Mouse (Mus musculus): ENCODE measurements at regions not wholly inside any gene's neighbourhood (a gene's known extent, or its start where the extent isn't known, plus 50 kb on each side); places are given as distances from the start of the nearest gene placed in this dataset.
A peak's percentile ranks its signal among the peaks of the same experiment; 100 is the strongest.

DNA sequence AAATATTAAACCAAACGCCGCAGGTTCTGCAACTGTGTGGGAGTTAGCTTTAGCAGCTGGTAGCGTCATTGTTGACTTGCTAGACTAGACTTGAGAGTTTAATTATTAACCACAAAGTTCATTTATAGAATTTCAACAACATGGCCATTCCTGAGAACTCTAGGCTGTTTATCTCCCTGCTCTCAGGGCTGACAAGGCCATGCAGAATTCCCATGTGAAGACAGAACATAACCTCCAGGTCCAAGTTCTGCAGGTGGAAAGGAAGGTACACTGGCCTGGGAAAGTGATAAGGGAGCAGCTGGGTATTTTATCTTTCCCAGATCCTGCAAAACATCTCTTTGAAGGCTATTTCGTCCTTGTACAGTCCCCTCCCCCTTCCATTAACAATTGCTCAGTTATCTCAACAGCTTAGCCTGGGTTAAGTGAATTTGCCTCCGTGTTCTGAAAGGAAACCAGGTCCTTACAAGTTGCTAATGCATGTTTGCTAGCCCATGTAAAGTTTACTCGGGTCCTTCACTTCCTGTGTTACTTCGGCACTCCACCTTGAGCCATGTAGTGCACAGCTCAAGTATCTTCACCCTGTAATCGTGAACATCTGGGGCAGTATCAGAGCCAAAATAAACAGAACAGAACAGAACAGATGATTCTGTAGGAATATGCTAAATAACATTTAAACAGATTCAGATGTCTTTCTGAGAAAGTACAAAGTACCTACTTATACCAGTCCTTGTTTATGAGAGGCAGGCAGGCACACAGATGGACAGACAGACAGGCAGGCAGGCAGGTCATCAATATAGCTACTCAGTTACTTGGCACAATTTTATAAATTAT lies 537.0 kb upstream of the N6amt1 start:
- Histone ChIP-seq H3K4me2 (replicated peaks; ENCODE audit: low read depth, low read length) (0 out of 2 replicates have a peak overlapping the region, but pooled peaks have one; percentile 1), H3K9ac (replicated peaks; ENCODE audit: low read depth, low read length) (no peak overlapping the region), H3K9me3 (ENCODE audit: control insufficient read depth, low read depth, low read length) (no peaks in the 10 kb centered on the region), H3K27me3 (ENCODE audit: control insufficient read depth, insufficient read depth, low read length) (no peaks in the 10 kb centered on the region), H3K4me3 (ENCODE audit: low read depth, low read length) (no peak overlapping the region), H3K36me3 (ENCODE audit: control insufficient read depth, insufficient read depth, low read length) (no peaks in the 10 kb centered on the region), H3K4me1 (ENCODE audit: control insufficient read depth, insufficient read depth, low read length) (peaks cover 4% of the 10 kb centered on the region; the same call in 1 of the 2 replicates), H3K27ac (ENCODE audit: low read length) (peak overlapping the region; percentile 59; the same call in 1 of the 2 replicates)
- peak; percentile 85 for ATAC-seq (ENCODE audit: insufficient number of reproducible peaks, insufficient read depth, low FRiP score, low read depth)
- WGBS = 14% methylated on average over 8 of the region's 8 CpGs

DNA sequence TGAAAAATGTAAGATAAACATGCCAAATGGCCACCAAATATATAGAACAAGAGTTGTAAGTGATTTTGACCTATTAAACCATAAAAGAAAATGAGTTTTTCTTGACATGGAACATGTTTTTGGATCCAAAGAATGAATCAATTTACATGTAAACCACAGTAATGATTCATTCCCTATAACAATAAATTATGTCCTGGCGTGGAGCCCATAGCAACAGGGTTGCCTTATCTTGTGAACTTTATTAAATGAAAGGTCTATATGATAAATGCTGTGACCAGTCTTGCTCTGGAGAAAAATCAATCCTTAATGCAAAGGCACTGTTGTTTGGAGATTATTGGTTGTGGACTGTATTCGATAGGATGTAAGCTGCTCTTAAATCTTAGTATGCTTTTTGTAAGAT lies 538.0 kb upstream of the N6amt1 start:
- H3K4me3 ChIP-seq (ENCODE audit: low read depth, low read length) = no peak overlapping the region
- no peaks in the 10 kb centered on the region for H3K36me3 ChIP-seq (ENCODE audit: control insufficient read depth, insufficient read depth, low read length)
- no peak overlapping the region for H3K27ac ChIP-seq (ENCODE audit: low read length)
- no peak overlapping the region for H3K9ac ChIP-seq (replicated peaks; ENCODE audit: low read depth, low read length)
- H3K4me1 ChIP-seq (ENCODE audit: control insufficient read depth, insufficient read depth, low read length) = peaks cover 4% of the 10 kb centered on the region; the same call in 1 of the 2 replicates
- no peaks in the 10 kb centered on the region for H3K9me3 ChIP-seq (ENCODE audit: control insufficient read depth, low read depth, low read length)
- ATAC-seq (ENCODE audit: insufficient number of reproducible peaks, insufficient read depth, low FRiP score, low read depth) = no peak
- no peak overlapping the region for H3K4me2 ChIP-seq (replicated peaks; ENCODE audit: low read depth, low read length)
- WGBS = 50% methylated on average over 2 of the region's 2 CpGs
- H3K27me3 ChIP-seq (ENCODE audit: control insufficient read depth, insufficient read depth, low read length) = no peaks in the 10 kb centered on the region

DNA sequence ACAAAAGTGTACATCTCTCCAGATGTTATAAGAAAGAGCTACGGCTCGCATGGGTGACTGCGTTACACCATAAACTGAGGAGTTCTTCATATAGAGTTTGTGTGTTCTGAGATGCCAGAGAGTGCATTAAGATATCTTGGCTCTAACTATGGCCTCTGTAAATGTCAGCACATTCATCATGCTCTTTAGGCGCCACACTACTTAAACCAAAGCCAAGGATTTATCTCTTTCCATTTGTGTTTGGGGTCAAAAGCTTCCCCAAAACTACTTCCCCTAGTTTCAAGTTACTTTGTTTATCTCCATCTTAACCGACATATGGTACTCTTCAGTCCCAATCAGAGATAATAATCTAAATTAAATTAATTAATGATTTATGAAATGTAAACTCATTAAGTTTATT lies 541.3 kb upstream of the N6amt1 start:
- Histone ChIP-seq H3K4me2 (replicated peaks; ENCODE audit: low read depth, low read length) (no peak overlapping the region), H3K27me3 (ENCODE audit: control insufficient read depth, insufficient read depth, low read length) (no peaks in the 10 kb centered on the region), H3K4me3 (ENCODE audit: low read depth, low read length) (no peak overlapping the region), H3K9ac (replicated peaks; ENCODE audit: low read depth, low read length) (no peak overlapping the region), H3K9me3 (ENCODE audit: control insufficient read depth, low read depth, low read length) (no peaks in the 10 kb centered on the region), H3K36me3 (ENCODE audit: control insufficient read depth, insufficient read depth, low read length) (no peaks in the 10 kb centered on the region), H3K4me1 (ENCODE audit: control insufficient read depth, insufficient read depth, low read length) (peaks cover 4% of the 10 kb centered on the region; the same call in 1 of the 2 replicates), H3K27ac (ENCODE audit: low read length) (no peak overlapping the region)
- ATAC-seq (ENCODE audit: insufficient number of reproducible peaks, insufficient read depth, low FRiP score, low read depth) = no peak
- 26% methylated on average over 5 of the region's 5 CpGs for whole genome bisulfite sequencing

DNA sequence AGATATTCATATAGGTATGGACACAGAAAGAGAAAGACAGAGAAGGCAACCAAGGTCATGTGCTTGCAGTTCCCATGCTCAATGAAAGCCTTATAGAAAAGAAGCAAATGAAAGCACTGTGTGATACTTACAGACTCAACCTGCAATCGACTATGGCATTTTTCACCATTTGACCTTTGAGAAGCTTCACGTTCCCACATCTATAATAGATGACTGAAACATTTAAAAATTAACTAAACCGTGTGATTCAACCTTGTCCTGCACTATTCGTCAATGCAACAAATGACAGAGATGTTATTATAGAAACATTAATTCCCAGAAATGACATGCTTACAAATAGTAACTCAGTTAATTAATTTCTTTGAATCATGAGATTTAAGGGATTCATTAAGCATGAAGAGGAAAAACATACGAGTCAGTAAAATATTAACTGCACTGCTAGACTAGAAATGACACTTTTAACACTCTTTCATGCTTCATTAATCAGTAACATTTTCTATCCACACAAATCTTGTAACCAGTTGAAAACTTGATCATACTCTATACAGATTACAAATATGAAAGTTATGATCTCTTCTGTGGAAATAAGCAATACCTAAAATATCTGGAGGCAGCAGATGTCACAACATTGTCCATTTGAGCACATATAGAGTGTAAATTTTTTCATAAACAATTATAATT lies 545.2 kb upstream of the N6amt1 start:
- 57% methylated on average over 5 of the region's 5 CpGs for WGBS

DNA sequence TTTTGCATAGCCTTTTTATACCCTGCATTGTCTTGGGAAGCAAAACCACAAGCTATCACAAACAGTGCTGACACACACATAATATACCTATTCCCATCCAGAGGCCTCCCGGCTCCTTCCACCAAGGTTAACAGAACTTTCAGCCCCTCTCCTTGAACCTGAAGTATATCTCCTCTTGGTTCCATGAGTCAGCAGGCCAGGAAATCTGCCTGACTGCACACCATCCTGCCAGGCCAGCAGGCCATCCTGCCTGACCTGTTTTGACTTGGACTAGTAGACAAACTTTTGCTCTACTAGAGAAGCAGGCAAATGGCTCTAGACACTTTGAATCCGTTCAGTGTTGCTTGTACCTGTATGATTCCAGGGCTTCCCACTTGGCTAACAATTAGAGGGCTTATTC lies 547.6 kb upstream of the N6amt1 start:
- WGBS = 70% methylated on average over 2 of the region's 2 CpGs

More for the DNA sequence above, 545.2 kb upstream of the N6amt1 start:
- no peak; the same call in 1 of the 2 replicates for ATAC-seq (ENCODE audit: insufficient number of reproducible peaks, insufficient read depth, low FRiP score, low read depth)
- H3K4me2 ChIP-seq (replicated peaks; ENCODE audit: low read depth, low read length) = no peak overlapping the region
- H3K4me1 ChIP-seq (ENCODE audit: control insufficient read depth, insufficient read depth, low read length) = peaks cover 4% of the 10 kb centered on the region; the same call in 1 of the 2 replicates
- H3K9me3 ChIP-seq (ENCODE audit: control insufficient read depth, low read depth, low read length) = no peaks in the 10 kb centered on the region
- no peak overlapping the region for H3K9ac ChIP-seq (replicated peaks; ENCODE audit: low read depth, low read length)
- no peak overlapping the region for H3K27ac ChIP-seq (ENCODE audit: low read length)
- no peak overlapping the region for H3K4me3 ChIP-seq (ENCODE audit: low read depth, low read length)
- H3K27me3 ChIP-seq (ENCODE audit: control insufficient read depth, insufficient read depth, low read length) = no peaks in the 10 kb centered on the region
- no peaks in the 10 kb centered on the region for H3K36me3 ChIP-seq (ENCODE audit: control insufficient read depth, insufficient read depth, low read length)

DNA sequence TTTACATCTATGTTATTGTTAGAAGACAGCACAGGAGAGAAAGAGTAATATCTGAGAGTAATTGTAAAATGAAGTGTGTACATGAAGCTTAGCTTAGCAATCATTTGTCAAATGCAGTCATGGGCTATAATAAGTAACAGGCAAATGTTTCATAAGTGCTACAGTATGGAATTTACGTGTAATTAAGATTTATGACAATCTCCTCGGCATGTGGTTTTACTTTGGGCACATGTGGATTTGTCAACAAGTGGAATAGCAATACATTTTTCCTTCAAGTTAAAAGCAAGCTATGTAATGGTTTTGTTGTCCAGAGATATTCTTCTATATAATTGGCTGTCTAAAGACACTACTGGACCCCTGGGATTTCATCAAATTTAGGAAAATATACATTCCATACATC lies 577.9 kb upstream of the N6amt1 start:
- 23% methylated on average over 2 of the region's 2 CpGs for WGBS
- ATAC-seq (ENCODE audit: insufficient number of reproducible peaks, insufficient read depth, low FRiP score, low read depth) = no peak
- no peaks in the 10 kb centered on the region for H3K36me3 ChIP-seq (ENCODE audit: control insufficient read depth, insufficient read depth, low read length)
- no peak overlapping the region for H3K9ac ChIP-seq (replicated peaks; ENCODE audit: low read depth, low read length)
- H3K4me1 ChIP-seq (ENCODE audit: control insufficient read depth, insufficient read depth, low read length) = no peaks in the 10 kb centered on the region
- no peaks in the 10 kb centered on the region for H3K9me3 ChIP-seq (ENCODE audit: control insufficient read depth, low read depth, low read length)
- H3K4me2 ChIP-seq (replicated peaks; ENCODE audit: low read depth, low read length) = no peak overlapping the region
- H3K27me3 ChIP-seq (ENCODE audit: control insufficient read depth, insufficient read depth, low read length) = no peaks in the 10 kb centered on the region
- no peak overlapping the region for H3K27ac ChIP-seq (ENCODE audit: low read length)
- no peak overlapping the region for H3K4me3 ChIP-seq (ENCODE audit: low read depth, low read length)

More for the DNA sequence above, 547.6 kb upstream of the N6amt1 start:
- no peaks in the 10 kb centered on the region for H3K27me3 ChIP-seq (ENCODE audit: control insufficient read depth, insufficient read depth, low read length)
- no peak overlapping the region for H3K4me2 ChIP-seq (replicated peaks; ENCODE audit: low read depth, low read length)
- no peaks in the 10 kb centered on the region for H3K4me1 ChIP-seq (ENCODE audit: control insufficient read depth, insufficient read depth, low read length)
- H3K9me3 ChIP-seq (ENCODE audit: control insufficient read depth, low read depth, low read length) = no peaks in the 10 kb centered on the region
- no peaks in the 10 kb centered on the region for H3K36me3 ChIP-seq (ENCODE audit: control insufficient read depth, insufficient read depth, low read length)
- H3K9ac ChIP-seq (replicated peaks; ENCODE audit: low read depth, low read length) = no peak overlapping the region
- H3K4me3 ChIP-seq (ENCODE audit: low read depth, low read length) = no peak overlapping the region
- ATAC-seq (ENCODE audit: insufficient number of reproducible peaks, insufficient read depth, low FRiP score, low read depth) = no peak
- no peak overlapping the region for H3K27ac ChIP-seq (ENCODE audit: low read length)

DNA sequence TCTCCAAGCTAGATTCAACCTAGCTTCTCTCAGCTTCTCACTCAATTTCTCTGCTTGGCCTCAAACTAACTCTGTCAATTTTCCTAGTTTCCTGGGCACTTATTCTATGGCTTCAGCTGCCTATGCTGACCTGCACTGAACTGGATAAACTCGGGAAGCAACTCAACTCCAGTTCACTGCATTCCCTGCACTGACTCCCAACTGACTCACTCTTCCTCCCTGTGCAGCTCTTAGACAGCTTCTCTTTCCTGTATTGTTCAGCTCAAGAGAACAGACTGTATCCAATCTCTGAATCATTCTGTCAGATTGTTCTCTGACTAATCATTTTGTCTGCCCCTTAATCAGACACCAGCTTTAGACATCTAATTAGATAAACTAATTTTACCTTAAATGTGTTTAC lies 581.4 kb upstream of the N6amt1 start:
- Histone ChIP-seq H3K4me3 (ENCODE audit: low read depth, low read length) (no peak overlapping the region), H3K27me3 (ENCODE audit: control insufficient read depth, insufficient read depth, low read length) (no peaks in the 10 kb centered on the region), H3K9ac (replicated peaks; ENCODE audit: low read depth, low read length) (no peak overlapping the region), H3K9me3 (ENCODE audit: control insufficient read depth, low read depth, low read length) (no peaks in the 10 kb centered on the region), H3K4me1 (ENCODE audit: control insufficient read depth, insufficient read depth, low read length) (no peaks in the 10 kb centered on the region), H3K27ac (ENCODE audit: low read length) (no peak overlapping the region), H3K4me2 (replicated peaks; ENCODE audit: low read depth, low read length) (no peak overlapping the region), H3K36me3 (ENCODE audit: control insufficient read depth, insufficient read depth, low read length) (no peaks in the 10 kb centered on the region)
- ATAC-seq (ENCODE audit: insufficient number of reproducible peaks, insufficient read depth, low FRiP score, low read depth) = no peak
- WGBS = 39% methylated on average over 1 of the region's 1 CpGs

DNA sequence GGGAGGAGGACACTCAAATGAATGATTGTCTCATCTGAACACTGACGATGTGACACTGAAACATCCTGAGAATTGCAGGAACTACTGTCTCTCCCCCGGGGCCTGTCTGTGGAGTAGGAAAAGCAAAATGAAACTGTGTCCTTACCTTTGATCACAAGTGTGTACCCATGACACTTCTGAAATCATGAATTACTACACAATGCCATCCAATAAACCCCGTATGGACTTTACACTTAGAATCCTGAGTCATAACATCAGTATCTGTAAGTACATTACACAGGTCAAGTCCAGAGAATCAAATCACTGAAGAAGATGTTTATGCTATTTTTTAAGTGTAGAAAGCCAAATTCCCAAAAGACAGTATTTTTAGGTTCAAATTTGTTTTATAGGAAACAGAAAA lies 585.1 kb upstream of the N6amt1 start:
- Histone ChIP-seq H3K4me1 (ENCODE audit: control insufficient read depth, insufficient read depth, low read length) (no peaks in the 10 kb centered on the region), H3K27me3 (ENCODE audit: control insufficient read depth, insufficient read depth, low read length) (no peaks in the 10 kb centered on the region), H3K4me3 (ENCODE audit: low read depth, low read length) (no peak overlapping the region), H3K27ac (ENCODE audit: low read length) (no peak overlapping the region), H3K9ac (replicated peaks; ENCODE audit: low read depth, low read length) (no peak overlapping the region), H3K36me3 (ENCODE audit: control insufficient read depth, insufficient read depth, low read length) (no peaks in the 10 kb centered on the region), H3K9me3 (ENCODE audit: control insufficient read depth, low read depth, low read length) (no peaks in the 10 kb centered on the region), H3K4me2 (replicated peaks; ENCODE audit: low read depth, low read length) (no peak overlapping the region)
- 90% methylated on average over 3 of the region's 3 CpGs for WGBS
- no peak for ATAC-seq (ENCODE audit: insufficient number of reproducible peaks, insufficient read depth, low FRiP score, low read depth)
